Mouse (Mus musculus) myocyte (in vitro differentiated cells): Measurements from ENCODE around the gene Gna14. TPM values are rescaled to one million over a fixed set of nuclear protein-coding genes. Genes with fewer than 3 reads are reported as not detected.

Source experiments
- H3K27me3 ChIP-seq: one replicate; pipeline ENCODE4 v1.6.1; 2011; ENCODE audit not compliant: control insufficient read depth, insufficient read depth, insufficient read length
- H3K36me3 ChIP-seq: one replicate; pipeline ENCODE4 v1.6.1; 2011; ENCODE audit not compliant: control insufficient read depth, insufficient read depth
- H3K4me2 ChIP-seq: one replicate; pipeline ENCODE4 v1.6.1; 2011; ENCODE audit warnings: low read depth, control low read depth
- H3K4me3 ChIP-seq: one replicate; pipeline ENCODE4 v1.5.1; 2011; ENCODE audit warnings: mild to moderate bottlenecking, control low read depth, moderate library complexity
- H3K79me2 ChIP-seq: one replicate; pipeline ENCODE4 v1.6.1; 2011; ENCODE audit not compliant: control insufficient read depth, insufficient read depth
- H3ac ChIP-seq: one replicate; pipeline ENCODE4 v1.6.1; 2011; ENCODE audit not compliant: control insufficient read depth, insufficient read length
- CEBPB ChIP-seq: IDR thresholded peaks from 2 replicates; pipeline ENCODE4 v1.6.1; 2011; ENCODE audit warnings: mild to moderate bottlenecking, moderate library complexity; ENCODE audit not compliant: poor library complexity, insufficient read depth, severe bottlenecking
- E2F4 ChIP-seq: IDR thresholded peaks from one replicate; pipeline ENCODE4 v1.6.1; 2011; ENCODE audit warnings: mild to moderate bottlenecking, control low read depth, moderate library complexity; ENCODE audit not compliant: insufficient read depth
- MAX ChIP-seq: IDR thresholded peaks from one replicate; pipeline ENCODE4 v1.6.1; 2011; ENCODE audit warnings: low read depth, mild to moderate bottlenecking, control low read depth
- MYOD1 ChIP-seq, 3 experiments: IDR thresholded peaks; one replicate each; pipeline ENCODE4 v1.6.1; 2011; ENCODE audit warnings: control low read depth in 2 of 3, low read depth in 2 of 3, mild to moderate bottlenecking in 2 of 3, moderate library complexity in 1 of 3; ENCODE audit not compliant: insufficient read length in 2 of 3, control insufficient read depth in 1 of 3
- MYOG ChIP-seq, 3 experiments: IDR thresholded peaks; one replicate each; pipeline ENCODE4 v1.6.1; 2011; ENCODE audit warnings: control low read depth in 2 of 3, low read depth in 2 of 3, mild to moderate bottlenecking in 2 of 3; ENCODE audit not compliant: insufficient read length in 2 of 3, control insufficient read depth in 1 of 3, insufficient read depth in 1 of 3
- POLR2A ChIP-seq: IDR thresholded peaks from one replicate; pipeline ENCODE4 v1.6.1; 2011; ENCODE audit warnings: low read depth, mild to moderate bottlenecking, control low read depth, moderate library complexity; ENCODE audit not compliant: insufficient read length
- POLR2AphosphoS2 ChIP-seq: IDR thresholded peaks from one replicate; pipeline ENCODE4 v1.6.1; 2011; ENCODE audit warnings: low read depth, control low read depth; ENCODE audit not compliant: insufficient read length
- REST ChIP-seq: IDR thresholded peaks from one replicate; pipeline ENCODE4 v1.6.1; 2011; ENCODE audit warnings: mild to moderate bottlenecking, control low read depth, moderate library complexity; ENCODE audit not compliant: insufficient read depth, insufficient read length
- SRF ChIP-seq: IDR thresholded peaks from one replicate; pipeline ENCODE4 v1.6.1; 2011; ENCODE audit warnings: low read depth; ENCODE audit not compliant: control insufficient read depth, insufficient read length
- TCF12 ChIP-seq: IDR thresholded peaks from one replicate; pipeline ENCODE4 v1.6.1; 2011; ENCODE audit warnings: mild to moderate bottlenecking, control low read depth; ENCODE audit not compliant: poor library complexity, insufficient read depth, severe bottlenecking
- TCF3 ChIP-seq: IDR thresholded peaks from one replicate; pipeline ENCODE4 v1.6.1; 2011; ENCODE audit warnings: low read depth, control low read depth; ENCODE audit not compliant: insufficient read length
- USF1 ChIP-seq: IDR thresholded peaks from one replicate; pipeline ENCODE4 v1.6.1; 2011; ENCODE audit warnings: low read depth, mild to moderate bottlenecking, control low read depth, moderate library complexity
- polyA plus RNA-seq: library from polyadenylated mRNA; unstranded; fragments of >200 nt; fragmentation: generic; extraction: Trizol; gene quantifications from one replicate; pipeline ENCODE4 v1.2.1, GENCODE M21; 2012; ENCODE audit warnings: missing spikeins

The Gna14 gene
- polyA plus RNA-seq, 1 experiment: 0.02 TPM

DNA sequence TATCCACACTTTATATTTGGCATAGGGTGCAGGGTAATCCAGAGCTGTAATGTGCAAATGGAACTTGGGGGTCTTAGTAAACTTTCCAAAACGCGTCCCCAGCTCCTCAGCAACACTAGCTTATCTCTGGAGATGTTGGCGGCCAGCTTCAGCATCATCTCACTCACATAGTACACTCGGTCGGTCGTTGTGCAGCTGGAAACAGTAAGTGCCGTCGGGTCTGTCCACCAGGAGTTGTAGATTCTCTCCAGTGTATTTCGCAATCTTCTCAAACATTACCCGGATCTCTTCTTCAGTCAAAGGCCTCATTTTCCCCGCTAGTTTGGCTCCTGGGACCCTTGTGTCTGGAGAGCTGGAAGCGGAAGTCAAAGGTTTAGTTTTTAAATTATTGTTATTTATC is 55.2 kb downstream of the Gna14 start:
- Histone ChIP-seq H3ac (no peak overlapping the region), H3K79me2 (no peaks in the 10 kb centered on the region), H3K4me2 (no peak overlapping the region), H3K36me3 (no peaks in the 10 kb centered on the region), H3K27me3 (no peaks in the 10 kb centered on the region), H3K4me3 (no peak overlapping the region)
- TF ChIP-seq MYOD1 (IDR thresholded peaks at IDR 0.05; ENCODE audit: control insufficient read depth in 1 of 3, insufficient read length in 2 of 3, low read depth in 2 of 3): no peak
- no peak for TF ChIP-seq MYOG (IDR thresholded peaks at IDR 0.05; ENCODE audit: control insufficient read depth in 1 of 3, insufficient read depth in 1 of 3, insufficient read length in 2 of 3, low read depth in 2 of 3)
- no peak for TF ChIP-seq REST
- TF ChIP-seq TCF3: no peak
- no peak for TF ChIP-seq SRF
- TF ChIP-seq E2F4: no peak
- no peak for TF ChIP-seq TCF12
- no peak for TF ChIP-seq POLR2A
- TF ChIP-seq POLR2AphosphoS2: no peak
- no peak for TF ChIP-seq CEBPB
- no peak for TF ChIP-seq MAX
- no peak for TF ChIP-seq USF1

DNA sequence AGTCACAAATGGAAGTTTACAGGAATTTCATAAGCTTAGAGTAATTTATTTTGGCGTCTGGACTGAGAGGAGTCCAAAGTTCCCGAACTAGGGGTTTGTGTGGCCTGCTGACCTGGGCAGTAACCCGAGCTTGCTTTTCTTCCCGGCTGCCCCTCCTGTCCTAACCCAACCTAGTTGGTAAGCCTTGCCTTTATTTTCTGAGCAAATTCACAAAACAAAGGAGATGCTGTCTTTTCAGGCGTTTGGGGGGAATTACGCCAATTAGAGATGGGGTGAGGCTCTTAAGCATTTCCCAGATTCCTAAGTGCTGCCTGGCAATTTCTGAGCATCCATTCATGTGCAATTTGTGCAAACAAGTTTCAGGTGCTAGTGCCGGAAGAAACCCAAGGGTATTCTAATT is 55.9 kb downstream of the Gna14 start:
- H3K79me2 ChIP-seq: no peaks in the 10 kb centered on the region
- no peak overlapping the region for H3K4me2 ChIP-seq
- no peak overlapping the region for H3K4me3 ChIP-seq
- TF ChIP-seq REST: no peak
- TF ChIP-seq MYOD1 (IDR thresholded peaks at IDR 0.05; ENCODE audit: control insufficient read depth in 1 of 3, insufficient read length in 2 of 3, low read depth in 2 of 3): no peak
- no peak for TF ChIP-seq MAX
- no peak for TF ChIP-seq TCF3
- TF ChIP-seq CEBPB: no peak
- TF ChIP-seq SRF: no peak
- TF ChIP-seq E2F4: no peak
- no peak for TF ChIP-seq POLR2A
- TF ChIP-seq TCF12: no peak
- no peak for TF ChIP-seq USF1
- no peak for TF ChIP-seq MYOG (IDR thresholded peaks at IDR 0.05; ENCODE audit: control insufficient read depth in 1 of 3, insufficient read depth in 1 of 3, insufficient read length in 2 of 3, low read depth in 2 of 3)
- no peak for TF ChIP-seq POLR2AphosphoS2
- H3K27me3 ChIP-seq: no peaks in the 10 kb centered on the region
- H3K36me3 ChIP-seq: no peaks in the 10 kb centered on the region
- no peak overlapping the region for H3ac ChIP-seq

GRCm38 (mm10) chr19:16492453-16492852 is 56.9 kb downstream of the Gna14 start:
- Histone ChIP-seq H3K27me3 (no peaks in the 10 kb centered on the region), H3K4me2 (no peak overlapping the region), H3ac (no peak overlapping the region), H3K4me3 (no peak overlapping the region), H3K36me3 (no peaks in the 10 kb centered on the region), H3K79me2 (no peaks in the 10 kb centered on the region)
- TF ChIP-seq REST (no peak), CEBPB (no peak), MYOG (IDR thresholded peaks at IDR 0.05; ENCODE audit: control insufficient read depth in 1 of 3, insufficient read depth in 1 of 3, insufficient read length in 2 of 3, low read depth in 2 of 3) (no peak)

DNA sequence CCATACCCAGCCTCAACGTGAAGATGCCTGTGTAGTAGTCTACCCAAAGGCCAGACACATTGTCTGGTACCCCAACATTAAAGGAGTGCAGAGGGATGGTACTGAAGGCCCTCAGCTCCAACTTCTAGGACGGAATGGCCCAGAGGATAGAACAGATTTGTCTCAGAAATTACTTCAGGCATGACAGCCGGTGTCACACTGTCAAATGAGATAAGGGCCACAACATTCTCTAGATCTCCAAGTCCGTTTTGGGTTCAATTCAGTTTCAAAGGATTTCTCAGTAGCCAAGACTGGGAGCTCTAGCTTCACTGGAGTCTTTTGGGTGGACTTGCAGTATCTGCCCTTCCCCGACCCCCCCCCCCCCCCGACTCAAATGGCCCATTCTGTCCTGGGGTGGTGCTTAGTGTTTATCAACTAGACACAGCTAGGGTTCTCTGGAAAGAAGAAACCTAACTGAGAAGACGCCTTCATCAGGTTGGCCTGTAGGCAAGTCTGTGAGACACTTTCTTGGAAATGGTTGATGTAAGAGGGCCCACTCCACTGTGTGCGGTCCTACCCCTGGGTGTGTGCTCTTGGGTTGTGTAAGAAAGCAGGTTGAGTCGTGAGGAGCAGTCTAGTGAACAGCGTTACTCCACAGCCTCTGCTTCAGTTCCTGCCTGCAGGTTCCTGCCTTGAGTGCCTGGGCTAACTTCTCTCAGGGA is 59.4 kb downstream of the Gna14 start:
- no peak overlapping the region for H3K4me3 ChIP-seq
- no peak overlapping the region for H3ac ChIP-seq
- no peak overlapping the region for H3K4me2 ChIP-seq
- H3K36me3 ChIP-seq: no peaks in the 10 kb centered on the region
- H3K79me2 ChIP-seq: no peaks in the 10 kb centered on the region
- TF ChIP-seq MYOD1 (IDR thresholded peaks at IDR 0.05; ENCODE audit: control insufficient read depth in 1 of 3, insufficient read length in 2 of 3, low read depth in 2 of 3) (no peak), MAX (no peak)
- no peaks in the 10 kb centered on the region for H3K27me3 ChIP-seq

DNA sequence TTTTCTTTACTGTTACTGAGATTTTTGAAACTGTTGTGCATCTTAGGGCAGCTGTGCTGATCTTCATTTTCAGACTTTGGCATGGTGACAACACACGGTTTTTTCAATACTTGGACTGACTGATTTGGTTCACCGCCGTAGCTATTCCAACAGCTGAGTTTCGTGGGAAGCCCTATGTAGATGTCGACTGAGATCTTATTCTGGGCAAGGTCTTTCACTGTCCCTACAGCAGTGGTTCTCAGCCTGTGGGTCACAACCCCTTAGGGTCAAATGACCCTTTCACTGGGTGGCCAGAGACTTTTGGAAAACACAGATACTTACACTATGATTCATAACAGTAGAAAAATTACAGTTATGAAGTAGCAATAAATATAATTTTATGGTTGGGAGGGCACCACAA is 60.5 kb downstream of the Gna14 start:
- TF ChIP-seq SRF: no peak
- H3K27me3 ChIP-seq: no peaks in the 10 kb centered on the region
- no peaks in the 10 kb centered on the region for H3K79me2 ChIP-seq

DNA sequence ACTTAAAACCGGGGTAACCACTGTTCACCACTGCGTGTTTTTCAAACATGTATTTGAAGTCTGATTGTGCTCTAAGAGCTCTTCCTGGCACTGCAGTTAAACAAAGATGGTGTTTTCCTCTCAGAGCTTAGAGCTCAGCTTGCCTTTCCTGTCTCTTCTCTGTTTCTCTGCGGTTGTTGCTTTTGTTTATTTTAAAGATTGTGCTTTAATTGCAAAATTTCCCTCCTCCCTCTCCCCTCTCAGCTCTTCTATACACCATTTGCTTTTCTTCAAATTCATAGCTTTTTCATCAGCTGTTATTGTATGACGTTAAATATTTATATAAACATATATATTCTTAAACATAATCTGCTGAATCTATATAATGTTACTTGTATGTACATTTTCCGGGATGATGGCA is 66.5 kb downstream of the Gna14 start:
- H3K79me2 ChIP-seq: no peaks in the 10 kb centered on the region
- TF ChIP-seq POLR2A: no peak
- no peaks in the 10 kb centered on the region for H3K27me3 ChIP-seq
- H3K4me2 ChIP-seq: no peak overlapping the region
- no peaks in the 10 kb centered on the region for H3K36me3 ChIP-seq
- no peak overlapping the region for H3ac ChIP-seq
- no peak overlapping the region for H3K4me3 ChIP-seq

More for the DNA sequence above, 60.5 kb downstream of the Gna14 start:
- H3K4me2 ChIP-seq: no peak overlapping the region
- no peak overlapping the region for H3K4me3 ChIP-seq
- no peak overlapping the region for H3ac ChIP-seq
- no peaks in the 10 kb centered on the region for H3K36me3 ChIP-seq
